Mouse (Mus musculus) bone marrow macrophage, adult 2 months (primary cell): ENCODE data around the gene Aldh3a2. TPM values are rescaled to one million over a fixed set of nuclear protein-coding genes. Genes with fewer than 3 reads are reported as not detected.
"Not testable (repeated sequence)": the region's sequence is repeated elsewhere in the genome, so short reads cannot be mapped to it uniquely, and the experiment has no call there.

Experiments used
- H3K27ac ChIP-seq: 2 replicates; pipeline ENCODE4 v1.5.1; 2012; ENCODE audit warnings: low read depth, low read length; ENCODE audit not compliant: insufficient read depth
- H3K4me1 ChIP-seq: 2 replicates; pipeline ENCODE4 v1.6.1; 2012; ENCODE audit warnings: low read length; ENCODE audit not compliant: control insufficient read depth, insufficient read depth
- H3K4me3 ChIP-seq: 2 replicates; pipeline ENCODE4 v1.5.1; 2012; ENCODE audit warnings: mild to moderate bottlenecking, low read length, moderate library complexity; ENCODE audit not compliant: insufficient read depth
- CTCF ChIP-seq: IDR thresholded peaks from 2 replicates; pipeline ENCODE4 v1.5.1; 2012; ENCODE audit warnings: low read depth, mild to moderate bottlenecking, low read length, moderate library complexity
- POLR2A ChIP-seq: IDR thresholded peaks from 2 replicates; pipeline ENCODE4 v1.6.1; 2012; ENCODE audit warnings: mild to moderate bottlenecking, low read depth, low read length, borderline replicate concordance
- polyA plus RNA-seq: library from polyadenylated mRNA; stranded (reverse); fragments of >200 nt; gene quantifications from 2 replicates; pipeline ENCODE4 v1.2.4, GENCODE M21; 2012; ENCODE audit not compliant: missing spikeins, insufficient read depth, insufficient read length

Aldh3a2 gene
- polyA plus RNA-seq, 1 experiment, result 57.6 TPM

DNA sequence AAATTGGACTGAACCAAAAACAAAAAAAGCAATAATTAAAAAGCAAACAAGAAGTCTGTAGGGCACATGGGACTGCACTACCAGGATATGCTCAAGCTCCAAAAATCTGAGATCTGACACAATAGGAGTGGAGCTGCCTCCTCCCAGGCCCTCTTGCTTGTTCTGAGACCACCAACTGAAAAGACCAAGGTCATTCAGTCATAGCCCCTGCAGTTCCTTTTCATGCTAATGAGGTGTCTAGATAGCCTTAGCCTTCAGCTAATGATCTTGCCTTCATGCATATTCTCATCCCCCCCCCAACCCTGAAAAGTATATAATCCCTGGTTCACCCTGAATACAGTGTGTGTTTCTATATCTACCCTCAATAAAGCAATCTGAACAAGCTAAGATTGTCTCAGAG lies 85.6 kb downstream of the Aldh3a2 start:
- Histone ChIP-seq H3K27ac (no peak overlapping the region), H3K4me3 (no peak overlapping the region), H3K4me1 (peaks cover 3% of the 10 kb centered on the region)
- no peak for TF ChIP-seq POLR2A
- no peak for TF ChIP-seq CTCF

DNA sequence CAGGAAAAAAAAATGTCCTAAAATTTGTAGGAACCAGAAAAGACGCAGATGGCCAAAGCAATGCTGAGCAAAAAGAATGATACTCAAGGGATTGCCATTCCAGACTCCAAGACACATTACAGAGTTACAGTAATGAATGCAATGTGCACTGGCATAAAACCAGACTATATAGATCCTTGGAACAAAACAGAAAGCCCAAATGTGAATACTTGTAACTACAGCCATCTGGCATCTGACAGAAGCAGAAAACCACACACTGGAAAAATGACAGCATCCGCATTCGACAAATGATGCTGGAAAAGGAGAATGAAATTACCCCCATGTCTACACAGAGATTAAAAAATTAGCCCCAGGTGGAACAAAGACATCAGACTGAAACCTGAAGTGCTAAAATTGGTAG lies 86.9 kb downstream of the Aldh3a2 start:
- TF ChIP-seq POLR2A, result no peak
- H3K4me3 ChIP-seq, result no peak overlapping the region
- H3K27ac ChIP-seq, result no peak overlapping the region
- peaks cover 10% of the 10 kb centered on the region for H3K4me1 ChIP-seq

DNA sequence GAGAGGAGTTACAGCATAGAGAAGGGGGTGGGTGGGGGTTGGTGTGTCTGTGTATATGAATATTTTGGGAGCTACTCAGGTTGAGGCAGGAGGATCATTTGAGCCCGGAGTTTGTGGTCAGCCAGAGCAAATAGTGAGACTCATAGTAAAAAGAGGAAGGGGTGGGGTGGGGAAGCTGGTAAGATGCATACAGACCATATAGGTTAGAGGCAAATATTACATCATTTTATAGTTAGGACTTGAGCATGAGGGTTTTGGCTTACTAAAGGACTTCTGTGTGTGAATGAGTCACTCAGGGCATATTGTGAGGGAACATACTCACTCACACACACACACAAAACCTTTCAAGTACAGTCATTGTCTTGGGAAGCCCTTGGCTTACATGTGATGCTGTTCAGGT lies 90.9 kb downstream of the Aldh3a2 start:
- TF ChIP-seq CTCF (no peak), POLR2A (no peak)

DNA sequence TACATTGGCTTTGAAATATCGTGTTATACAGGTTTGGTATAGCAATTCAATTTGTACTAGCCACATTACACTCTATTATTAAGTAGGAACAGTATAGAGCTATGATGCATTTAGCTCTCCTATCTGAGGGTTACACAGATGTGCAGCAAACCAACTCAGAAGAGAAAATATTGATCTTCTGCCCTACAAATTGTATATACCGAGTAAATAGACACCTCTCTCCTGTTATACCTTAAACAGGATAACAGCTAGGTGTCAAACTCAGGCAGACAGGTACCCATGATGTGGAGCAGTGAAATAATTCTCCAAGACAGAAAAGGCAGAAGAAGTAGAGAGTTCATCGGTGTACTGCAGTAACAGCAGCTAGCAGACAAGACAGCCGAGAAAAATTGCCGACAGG lies 91.5 kb downstream of the Aldh3a2 start:
- Histone ChIP-seq H3K4me1 (peaks cover 17% of the 10 kb centered on the region), H3K27ac (no peak overlapping the region), H3K4me3 (no peak overlapping the region)
- TF ChIP-seq CTCF, result no peak

More for the DNA sequence above, 90.9 kb downstream of the Aldh3a2 start:
- H3K27ac ChIP-seq, result no peak overlapping the region
- H3K4me3 ChIP-seq, result no peak overlapping the region
- H3K4me1 ChIP-seq, result peaks cover 17% of the 10 kb centered on the region

DNA sequence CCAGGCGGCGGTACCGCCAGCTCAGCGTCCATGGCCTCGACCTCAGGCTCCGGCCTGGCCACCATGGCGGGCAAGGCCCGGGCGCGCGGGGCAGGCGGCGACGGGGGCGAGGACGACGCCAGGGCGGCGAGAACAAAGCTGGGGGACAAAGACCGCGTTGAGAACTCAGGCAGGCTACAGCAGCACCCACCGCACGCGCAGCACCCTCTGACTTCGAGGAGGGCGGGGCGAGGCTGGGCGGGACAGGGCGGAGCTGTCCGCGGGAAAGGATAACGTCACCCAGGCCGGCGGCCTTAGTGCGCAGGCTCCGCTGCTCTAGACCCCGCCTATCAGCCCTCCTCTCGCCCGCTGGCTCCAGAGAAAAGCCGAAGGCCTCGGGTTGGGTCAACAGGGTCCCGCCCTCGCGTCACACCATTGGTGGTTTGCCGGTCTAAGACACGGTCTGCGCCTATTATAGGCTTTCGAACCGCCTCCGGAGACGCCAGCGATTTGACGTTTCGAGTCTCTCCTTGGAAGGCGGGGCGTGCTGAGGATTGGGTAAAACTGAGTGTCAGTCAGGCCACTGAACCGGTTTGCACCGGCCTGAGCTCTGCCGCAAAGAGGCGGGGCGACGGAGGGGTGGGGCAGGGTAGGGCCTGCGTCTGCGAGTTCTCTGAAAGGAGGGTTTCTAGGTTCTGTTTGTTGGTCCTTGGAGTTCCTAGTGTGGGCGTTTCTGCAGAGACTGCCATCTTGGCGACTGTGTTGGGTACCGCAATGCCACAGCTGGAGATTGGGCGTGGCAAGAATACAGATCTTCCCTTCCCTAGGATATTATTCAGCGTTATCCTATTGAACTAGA lies 92.2 kb downstream of the Aldh3a2 start, which contains the start of gene Usp22:
Gene Usp22, minus strand, starts transcription at position 235 of the 838 bp plus-strand sequence.
- Histone ChIP-seq H3K27ac (peak within 1 kb of the TSS; percentile 52), H3K4me1 (peaks cover 17% of the 10 kb centered on the region), H3K4me3 (peak within 1 kb of the TSS; percentile 97)
- TF ChIP-seq CTCF (no peak), POLR2A (no peak)

DNA sequence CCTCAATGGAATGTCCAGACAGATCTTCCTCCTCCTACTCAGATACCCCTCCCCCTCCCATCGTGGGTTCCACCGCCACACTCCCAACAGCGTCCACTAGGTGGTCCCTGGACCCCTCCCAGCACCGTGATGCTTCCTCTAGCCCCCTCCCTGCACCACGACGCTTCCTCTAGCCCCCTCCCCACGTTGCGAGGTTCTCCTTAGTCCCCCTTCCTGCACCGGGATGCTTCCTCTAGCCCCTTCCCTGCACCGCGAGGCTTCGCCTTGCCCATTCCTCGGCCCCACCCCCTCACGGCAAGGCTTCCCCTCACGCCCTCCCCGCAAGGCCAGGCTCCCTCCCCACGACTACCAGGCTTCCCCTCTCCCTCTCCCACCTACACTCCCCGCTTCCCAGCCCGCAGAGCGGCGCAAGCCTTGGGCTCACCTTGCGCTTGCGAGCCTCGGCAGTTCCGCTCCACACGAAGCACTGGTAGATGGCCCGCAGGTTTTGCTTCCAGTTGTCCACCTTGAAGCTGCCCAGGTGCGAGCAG lies 92.9 kb downstream of the Aldh3a2 start:
- H3K4me1 ChIP-seq, result peaks cover 17% of the 10 kb centered on the region
- no peak for TF ChIP-seq POLR2A
- 0 out of 2 replicates have a peak, but pooled peaks have one; percentile 8 for TF ChIP-seq CTCF
- peak overlapping the region; percentile 52 for H3K27ac ChIP-seq
- peak overlapping the region; percentile 97 for H3K4me3 ChIP-seq

DNA sequence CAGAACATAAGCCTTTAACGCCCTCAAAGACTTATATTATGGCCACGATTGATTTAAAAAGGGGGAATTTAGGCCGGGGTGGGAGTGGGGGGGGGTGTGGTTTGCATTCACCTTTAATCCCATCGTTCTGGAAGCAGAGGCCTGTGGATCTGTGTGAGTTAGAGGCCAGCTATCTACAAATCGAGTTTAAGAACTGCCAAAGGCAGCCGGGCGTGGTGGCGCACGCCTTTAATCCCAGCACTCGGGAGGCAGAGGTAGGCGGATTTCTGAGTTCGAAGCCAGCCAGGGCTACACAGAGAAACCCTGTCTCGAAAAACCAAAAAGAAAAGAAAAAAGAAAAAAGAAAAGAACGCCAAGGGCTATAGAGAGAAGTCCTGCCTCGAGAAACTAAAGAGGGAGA lies 93.8 kb downstream of the Aldh3a2 start:
- peaks cover 17% of the 10 kb centered on the region for H3K4me1 ChIP-seq
- not testable (repeated sequence) for H3K27ac ChIP-seq, H3K4me3 ChIP-seq

Other genes starting within 250 kb of the Aldh3a2 start
- gene Kcnj12, start 244.9 kb downstream of the Aldh3a2 start, polyA plus RNA-seq, result not detected in 2 replicates
- 42.2 and 43.2 TPM in 2 replicates for gene Tnfrsf13b, start 140.7 kb downstream of the Aldh3a2 start, polyA plus RNA-seq
- 23.5 and 28.1 TPM in 2 replicates for gene Usp22, start 92.4 kb downstream of the Aldh3a2 start, polyA plus RNA-seq
- gene Aldh3a1, start 59.9 kb downstream of the Aldh3a2 start, polyA plus RNA-seq, result not detected in 2 replicates
- gene Slc47a2, start 75.4 kb upstream of the Aldh3a2 start, polyA plus RNA-seq, result not detected in 2 replicates
- gene Slc47a1, start 110.9 kb upstream of the Aldh3a2 start, polyA plus RNA-seq, result not detected in 2 replicates
- gene Rnf112, start 186.7 kb upstream of the Aldh3a2 start, polyA plus RNA-seq, result not detected in 2 replicates
- not detected in 2 replicates for gene Mfap4, start 218.0 kb upstream of the Aldh3a2 start, polyA plus RNA-seq
- 25.9 and 27.2 TPM in 2 replicates for gene Mapk7, start 226.9 kb upstream of the Aldh3a2 start, polyA plus RNA-seq
- 2.8 TPM in 1 of 2 replicates, not detected in the other for gene B9d1, start 237.7 kb upstream of the Aldh3a2 start, polyA plus RNA-seq